Mouse (Mus musculus) lung, adult 18-20 months (tissue): Measurements from ENCODE around the gene Tbc1d2b.

Experiments
- DNase-seq, 2 experiments: peaks; one replicate each; pipeline ENCODE4 v3.0.0; 2022; ENCODE audit warnings: mixed read lengths in 2 of 2

Gene Tbc1d2b

DNA sequence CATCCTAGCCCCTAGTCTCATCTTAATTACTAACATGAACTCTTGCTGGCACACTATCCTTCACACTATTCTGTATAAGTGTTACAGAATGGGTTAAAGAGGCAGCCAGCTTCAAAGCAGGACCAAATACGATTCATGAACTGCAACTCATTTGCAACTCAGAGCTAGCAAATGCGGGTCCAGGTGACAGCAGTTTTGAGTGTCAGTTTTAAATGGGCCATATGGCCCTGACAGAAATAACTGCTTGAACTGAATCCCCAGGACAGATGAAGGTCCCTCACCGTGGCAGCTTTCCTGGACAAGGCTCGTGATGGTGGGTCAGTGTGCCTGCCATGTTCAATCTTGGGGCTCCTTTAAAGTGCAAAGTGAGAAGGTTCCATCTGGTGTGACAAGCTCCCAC is 100.6 kb downstream of the Tbc1d2b start:
- no peak for DNase-seq

DNA sequence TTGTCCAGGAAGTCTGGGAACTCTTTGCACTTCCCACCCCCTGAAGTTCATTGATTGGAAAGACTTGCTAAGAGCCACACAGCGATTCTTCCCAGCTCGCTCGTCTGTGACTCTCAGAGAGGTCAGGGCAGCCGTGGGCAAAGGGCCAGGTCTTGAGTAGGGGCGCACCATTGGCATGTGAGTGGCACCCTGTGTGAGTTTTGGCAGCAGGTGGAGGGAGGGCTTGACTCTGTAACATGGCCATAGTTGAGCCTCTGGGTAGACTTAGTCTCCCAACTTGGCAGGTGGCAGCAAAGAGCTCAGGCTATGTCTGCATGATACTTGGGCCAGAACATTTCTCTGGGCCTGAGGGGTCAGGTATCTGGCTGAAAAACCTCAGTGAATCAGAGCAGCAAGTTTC is 104.0 kb downstream of the Tbc1d2b start:
- peak; percentile 27 to 29 for DNase-seq

DNA sequence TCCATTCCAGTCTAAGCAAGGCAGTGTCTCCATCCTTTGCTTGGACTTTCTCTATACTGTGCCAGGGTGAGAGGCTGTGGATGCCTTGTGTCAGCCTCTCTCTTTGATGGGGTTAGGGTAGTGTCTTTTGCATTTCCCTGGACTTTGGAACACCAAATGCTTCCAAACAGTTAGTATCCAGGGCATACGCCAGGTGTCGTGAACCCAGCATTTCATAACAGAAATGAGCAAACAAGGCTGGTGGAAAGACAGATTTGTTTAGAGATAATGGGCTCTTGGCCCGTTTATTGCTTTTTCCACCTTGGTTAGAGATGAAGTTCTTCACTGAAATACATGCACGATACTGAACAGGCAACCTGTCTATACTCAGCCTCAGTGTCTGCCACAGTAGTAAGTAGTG is 105.0 kb downstream of the Tbc1d2b start:
- DNase-seq: no peak

DNA sequence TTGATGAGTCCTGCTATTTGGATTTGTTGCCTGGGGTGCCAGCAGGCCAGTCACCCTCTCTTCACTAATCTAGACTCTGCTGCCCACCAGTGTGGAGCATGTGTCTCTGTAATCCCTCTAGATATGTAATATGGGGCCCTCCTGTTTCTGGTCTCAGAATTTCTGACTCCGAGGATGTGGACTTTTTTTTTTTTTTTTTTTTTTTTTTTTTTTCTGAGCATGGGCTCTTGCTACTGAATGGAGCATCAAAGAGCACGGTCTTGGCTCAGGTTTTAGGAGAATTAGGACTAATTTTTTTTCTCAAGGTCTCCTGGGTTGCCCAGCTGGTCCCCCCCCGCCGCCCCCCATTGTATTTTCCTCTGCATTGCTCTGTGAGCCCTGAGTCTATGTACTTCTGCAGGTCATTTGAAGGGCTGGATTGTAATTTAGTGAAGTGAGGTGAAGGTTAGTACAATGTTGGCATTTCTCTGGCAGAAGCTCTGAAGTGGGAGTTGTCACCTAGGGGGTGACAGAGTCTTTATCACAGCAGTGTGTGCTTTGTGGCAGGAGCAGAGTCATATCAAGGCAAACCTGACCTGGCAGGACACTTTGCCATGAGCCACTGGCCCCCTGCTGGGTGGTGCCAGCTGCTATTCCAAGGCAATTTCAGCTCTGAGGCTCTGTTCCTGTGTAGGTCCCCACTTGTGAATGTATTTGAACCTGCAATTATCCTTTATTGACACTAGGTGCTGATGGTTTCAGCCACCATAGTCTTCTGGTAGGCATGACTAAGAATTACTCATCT is 105.7 kb downstream of the Tbc1d2b start:
- DNase-seq: no peak

DNA sequence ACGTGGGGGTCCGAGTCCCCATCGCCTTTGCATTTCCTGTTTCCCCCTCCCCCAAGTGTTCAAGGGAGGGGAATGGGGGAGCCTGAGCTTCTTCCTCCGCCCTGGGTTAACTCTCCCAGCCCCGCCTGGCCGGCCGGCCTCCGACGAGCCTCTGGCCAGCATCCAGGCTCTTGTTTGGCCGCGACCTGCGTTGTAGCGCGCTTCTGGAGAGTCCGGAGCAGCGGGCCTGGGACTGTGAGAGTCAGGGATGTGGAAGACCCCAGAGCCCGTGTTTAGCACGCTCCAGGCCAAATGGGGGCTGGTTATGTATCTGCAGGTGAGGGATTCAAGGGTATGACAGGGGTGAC is 106.9 kb downstream of the Tbc1d2b start:
- DNase-seq: peak; percentile 22 to 34

DNA sequence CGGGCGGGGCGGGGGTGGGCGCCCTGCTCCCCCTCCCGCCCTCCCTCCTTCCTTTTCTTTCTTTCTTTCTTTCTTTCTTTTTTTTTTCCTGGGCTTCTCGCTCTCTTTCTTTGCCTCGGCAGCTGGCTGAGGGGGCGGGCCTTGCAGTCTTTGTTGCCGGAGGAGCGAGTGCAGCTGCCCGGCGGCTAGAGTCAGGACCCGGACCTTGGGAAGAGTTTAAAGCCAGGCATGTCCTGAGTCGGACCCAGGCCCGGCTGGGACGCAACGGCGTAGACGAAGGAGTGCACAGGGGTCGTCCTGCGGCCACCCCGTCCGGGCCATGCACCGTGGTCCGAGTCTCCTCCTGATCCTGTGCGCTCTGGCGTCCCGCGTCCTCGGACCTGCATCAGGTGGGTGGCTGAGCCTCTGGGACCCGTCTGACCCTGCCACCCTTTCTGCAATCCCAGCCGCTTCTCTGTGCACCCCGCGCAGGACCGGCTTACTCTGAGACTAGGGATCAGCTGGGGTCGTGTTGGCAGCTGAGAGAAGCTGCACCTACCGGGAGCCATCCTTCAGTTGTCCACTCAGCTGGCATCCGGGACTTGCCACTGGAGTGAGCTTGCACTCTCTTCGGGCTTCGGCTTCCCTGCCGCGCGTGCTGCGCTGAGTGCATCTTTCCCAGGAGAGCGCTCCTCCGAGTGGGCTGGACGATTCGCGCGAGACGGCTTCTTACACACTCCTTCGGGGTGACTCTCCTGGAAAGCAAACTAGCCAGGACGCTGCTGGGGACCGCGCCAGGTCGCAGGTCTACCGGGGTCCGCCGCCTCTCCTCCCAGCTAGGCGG is 107.5 kb downstream of the Tbc1d2b start, which contains the start of gene Adamts7:
TSS of gene Adamts7 (plus strand) at position 144 of the 823 bp plus-strand sequence.
- peak; percentile 23 to 32 for DNase-seq

DNA sequence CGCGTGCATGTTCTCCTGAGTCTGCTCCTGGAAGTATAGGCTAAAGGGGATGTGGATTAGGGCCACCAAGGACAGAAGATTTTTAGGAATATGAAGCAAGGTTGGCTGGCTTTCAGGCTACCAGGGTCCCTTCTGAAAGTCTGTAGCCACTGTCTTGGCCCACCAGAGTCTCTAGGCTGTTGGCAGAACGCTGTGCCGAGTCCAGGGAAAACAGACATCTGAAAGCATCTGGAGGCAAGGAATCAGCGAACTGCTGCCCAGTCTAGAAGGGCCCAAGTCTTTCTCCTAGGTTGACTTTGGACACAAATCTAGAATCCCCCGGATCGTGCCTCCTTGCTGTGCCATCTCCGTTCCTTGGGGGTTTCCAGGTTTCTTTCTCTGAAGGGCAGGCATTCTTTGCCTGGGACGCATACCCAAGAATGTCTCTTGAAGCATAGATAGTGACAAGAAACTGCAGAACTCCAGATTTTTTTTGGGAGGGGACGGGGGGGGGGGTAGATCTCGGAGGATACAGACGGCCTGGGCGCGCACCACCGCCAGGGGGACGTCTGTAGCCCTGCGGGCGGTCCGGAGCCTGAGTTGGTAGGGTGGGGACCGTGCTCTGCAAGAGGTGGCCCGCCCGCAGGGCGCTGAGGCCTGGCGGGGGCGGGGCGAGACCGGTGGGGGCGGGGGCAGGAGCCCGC is 108.2 kb downstream of the Tbc1d2b start:
- DNase-seq: peak; percentile 50 to 67
